Mouse (Mus musculus) kidney, adult 8-10 months (tissue): Measurements from ENCODE around the gene Trpm8.

Source experiments
- DNase-seq, 2 experiments: peaks; one replicate each; pipeline ENCODE4 v3.0.0; 2022

The Trpm8 gene

GRCm38 (mm10) chr1:88248658-88249057, 28.8 kb upstream of the Trpm8 start:
- no peak for DNase-seq

GRCm38 (mm10) chr1:88249596-88249995, 27.9 kb upstream of the Trpm8 start:
- no peak for DNase-seq

GRCm38 (mm10) chr1:88250023-88250422, 27.4 kb upstream of the Trpm8 start:
- DNase-seq: no peak

GRCm38 (mm10) chr1:88253106-88253505, 24.4 kb upstream of the Trpm8 start:
- no peak for DNase-seq

- DNase-seq: no peak
Observed at GRCm38 (mm10) chr1:88253540-88253939, 23.9 kb upstream of the Trpm8 start.

GRCm38 (mm10) chr1:88254793-88255465, 22.5 kb upstream of the Trpm8 start:
- no peak for DNase-seq

- DNase-seq: no peak
Observed at GRCm38 (mm10) chr1:88255466-88255857, 22.0 kb upstream of the Trpm8 start.

GRCm38 (mm10) chr1:88255989-88256754, 21.3 kb upstream of the Trpm8 start:
- no peak for DNase-seq

- DNase-seq: no peak
Observed at GRCm38 (mm10) chr1:88256886-88257663, 20.4 kb upstream of the Trpm8 start.

- DNase-seq: no peak
Observed at GRCm38 (mm10) chr1:88257681-88258080, 19.8 kb upstream of the Trpm8 start.

- DNase-seq: no peak
Observed at GRCm38 (mm10) chr1:88258361-88258760, 19.1 kb upstream of the Trpm8 start.

- DNase-seq: no peak
Observed at GRCm38 (mm10) chr1:88258881-88259642, 18.4 kb upstream of the Trpm8 start.

GRCm38 (mm10) chr1:88259643-88260024, 17.8 kb upstream of the Trpm8 start:
- DNase-seq: no peak

- DNase-seq: peak; percentile 58 to 66
Observed at GRCm38 (mm10) chr1:88260114-88260513, 17.3 kb upstream of the Trpm8 start.

GRCm38 (mm10) chr1:88260604-88261377, 16.7 kb upstream of the Trpm8 start:
- DNase-seq: no peak

- DNase-seq: no peak
Observed at GRCm38 (mm10) chr1:88261706-88262105, 15.8 kb upstream of the Trpm8 start.

GRCm38 (mm10) chr1:88262255-88262654, 15.2 kb upstream of the Trpm8 start:
- DNase-seq: peak in 1 of 2 experiments; percentile 60

- DNase-seq: no peak
Observed at GRCm38 (mm10) chr1:88262961-88263360, 14.5 kb upstream of the Trpm8 start.

GRCm38 (mm10) chr1:88263778-88264177, 13.7 kb upstream of the Trpm8 start:
- no peak for DNase-seq

- DNase-seq: no peak
Observed at GRCm38 (mm10) chr1:88264237-88264868, 13.1 kb upstream of the Trpm8 start.

GRCm38 (mm10) chr1:88264869-88265240, 12.6 kb upstream of the Trpm8 start:
- no peak for DNase-seq

- DNase-seq: no peak
Observed at GRCm38 (mm10) chr1:88266123-88266522, 11.3 kb upstream of the Trpm8 start.
